Mouse (Mus musculus) midbrain, embryonic 12.5 days (tissue): ENCODE measurements around the gene Nlgn2. TPM values are rescaled to one million over a fixed set of nuclear protein-coding genes. Genes with fewer than 3 reads are reported as not detected.
"Not testable (repeated sequence)": the region's sequence is repeated elsewhere in the genome, so short reads cannot be mapped to it uniquely, and the experiment has no call there.

Experiments used
- ATAC-seq: fragments of 200-750 bp; cut with Nextera tagmentation; 2 replicates; pipeline ENCODE4 v1.8.0; 2017; ENCODE audit warnings: low read depth, moderate TSS enrichment, moderate library complexity; ENCODE audit not compliant: low FRiP score
- H3K27ac ChIP-seq: fragments of 300-500 bp; sonication (generic); replicated peaks from 2 replicates; pipeline ENCODE4 v1.5.1; 2016; ENCODE audit warnings: mild to moderate bottlenecking
- H3K27me3 ChIP-seq: fragments of 300-500 bp; sonication (generic); 2 replicates; pipeline ENCODE4 v1.6.1; 2016; ENCODE audit warnings: mild to moderate bottlenecking
- H3K36me3 ChIP-seq: fragments of 300-500 bp; sonication (generic); 2 replicates; pipeline ENCODE4 v1.6.1; 2016
- H3K4me1 ChIP-seq: fragments of 300-500 bp; sonication (generic); 2 replicates; pipeline ENCODE4 v1.6.1; 2016
- H3K4me2 ChIP-seq: fragments of 300-500 bp; sonication (generic); replicated peaks from 2 replicates; pipeline ENCODE4 v1.6.1; 2016; ENCODE audit warnings: mild to moderate bottlenecking, moderate library complexity
- H3K4me3 ChIP-seq: fragments of 300-500 bp; sonication (generic); 2 replicates; pipeline ENCODE4 v1.5.1; 2016; ENCODE audit warnings: mild to moderate bottlenecking
- H3K9ac ChIP-seq: fragments of 300-500 bp; sonication (generic); replicated peaks from 2 replicates; pipeline ENCODE4 v1.6.1; 2016; ENCODE audit warnings: mild to moderate bottlenecking, moderate library complexity
- H3K9me3 ChIP-seq: fragments of 300-500 bp; sonication (generic); 2 replicates; pipeline ENCODE4 v1.6.1; 2016; ENCODE audit warnings: mild to moderate bottlenecking
- WGBS: fragments of 180-500 bp; shearing (Covaris S2); methylation state at CpG from one replicate; pipeline ENCODE4 v1.1.7; 2016; 5-methylcytosine and 5-hydroxymethylcytosine counted together
- polyA plus RNA-seq: library from polyadenylated mRNA; unstranded; fragments of >200 nt; fragmentation: Nextera tagmentation; extraction: Ambion mirVana; gene quantifications from 2 replicates; pipeline ENCODE4 v1.2.1, GENCODE M21; 2016

The Nlgn2 gene
- polyA plus RNA-seq, 1 experiment from 2014 or later: 14.2 TPM

DNA sequence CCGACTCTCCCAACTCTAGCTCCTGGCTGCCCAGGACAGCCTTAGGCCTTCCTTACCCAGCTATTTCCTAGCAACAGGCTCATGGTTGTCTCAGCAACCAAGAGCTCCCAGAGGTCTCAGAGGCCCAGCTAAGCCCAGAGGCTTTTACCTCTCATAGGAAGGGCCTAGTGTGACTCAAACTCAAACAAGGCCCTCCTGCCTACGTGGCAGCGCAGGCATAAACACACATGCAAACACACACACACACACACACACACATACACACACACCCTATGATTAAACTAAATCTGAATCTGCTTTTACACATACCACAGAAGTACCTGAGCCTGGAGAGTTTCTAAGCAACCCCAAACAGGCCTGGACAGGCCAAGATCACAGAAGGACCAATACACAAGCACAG, 40.8 kb upstream of the Nlgn2 start:
- no peak overlapping the region for H3K4me3 ChIP-seq
- WGBS: 62% methylated on average over 3 of the region's 3 CpGs
- H3K4me2 ChIP-seq: no peak overlapping the region
- H3K9ac ChIP-seq: no peak overlapping the region
- H3K9me3 ChIP-seq: no peaks in the 10 kb centered on the region
- H3K27ac ChIP-seq: no peak overlapping the region
- ATAC-seq: no peak
- no peaks in the 10 kb centered on the region for H3K36me3 ChIP-seq
- peaks cover 29% of the 10 kb centered on the region for H3K4me1 ChIP-seq
- H3K27me3 ChIP-seq: peaks cover 35% of the 10 kb centered on the region

GRCm38 (mm10) chr11:69877878-69878277, 40.3 kb upstream of the Nlgn2 start, which contains the start of gene Tmem95:
Tmem95 (minus strand) TSS chr11:69878018.
- no peak for ATAC-seq
- Histone ChIP-seq H3K4me3 (peak within 1 kb of the TSS; percentile 15; the same call in 1 of the 2 replicates), H3K4me1 (peaks cover 29% of the 10 kb centered on the region), H3K9ac (peak within 1 kb of the TSS; percentile 39; the same call in 1 of the 2 replicates), H3K27me3 (peaks cover 35% of the 10 kb centered on the region), H3K27ac (no peak within 1 kb of the TSS), H3K9me3 (no peaks in the 10 kb centered on the region), H3K4me2 (peak within 1 kb of the TSS; percentile 40), H3K36me3 (no peaks in the 10 kb centered on the region)
- 88% methylated on average over 11 of the region's 11 CpGs for WGBS

- H3K9ac ChIP-seq: peak overlapping the region; percentile 39; the same call in 1 of the 2 replicates
- H3K36me3 ChIP-seq: no peaks in the 10 kb centered on the region
- H3K4me1 ChIP-seq: peaks cover 29% of the 10 kb centered on the region
- peaks cover 27% of the 10 kb centered on the region for H3K27me3 ChIP-seq
- peak overlapping the region; percentile 40 for H3K4me2 ChIP-seq
- ATAC-seq: peak; percentile 36; the same call in 1 of the 2 replicates
- H3K9me3 ChIP-seq: no peaks in the 10 kb centered on the region
- no peak overlapping the region for H3K27ac ChIP-seq
- H3K4me3 ChIP-seq: peak overlapping the region; percentile 15; the same call in 1 of the 2 replicates
- WGBS: 2% methylated on average over 12 of the region's 12 CpGs
Observed at GRCm38 (mm10) chr11:69876867-69877266, 39.3 kb upstream of the Nlgn2 start.

- H3K4me1 ChIP-seq: peaks cover 23% of the 10 kb centered on the region
Observed at GRCm38 (mm10) chr11:69876186-69876585, 38.6 kb upstream of the Nlgn2 start.

GRCm38 (mm10) chr11:69872451-69872850, 34.9 kb upstream of the Nlgn2 start:
- WGBS: 87% methylated on average over 4 of the region's 4 CpGs
- H3K4me3 ChIP-seq: no peak overlapping the region
- H3K36me3 ChIP-seq: no peaks in the 10 kb centered on the region
- no peak overlapping the region for H3K9ac ChIP-seq
- H3K4me1 ChIP-seq: peaks cover 5% of the 10 kb centered on the region
- H3K27ac ChIP-seq: no peak overlapping the region
- ATAC-seq: no peak
- no peaks in the 10 kb centered on the region for H3K27me3 ChIP-seq
- H3K9me3 ChIP-seq: no peaks in the 10 kb centered on the region
- no peak overlapping the region for H3K4me2 ChIP-seq

More at GRCm38 (mm10) chr11:69876186-69876585, 38.6 kb upstream of the Nlgn2 start:
- 74% methylated on average over 7 of the region's 7 CpGs for WGBS
- H3K9ac ChIP-seq: no peak overlapping the region
- H3K27me3 ChIP-seq: peaks cover 21% of the 10 kb centered on the region
- H3K4me2 ChIP-seq: no peak overlapping the region
- no peaks in the 10 kb centered on the region for H3K36me3 ChIP-seq
- no peak for ATAC-seq
- no peak overlapping the region for H3K27ac ChIP-seq
- no peaks in the 10 kb centered on the region for H3K9me3 ChIP-seq
- H3K4me3 ChIP-seq: no peak overlapping the region

- 86% methylated on average over 7 of the region's 7 CpGs for WGBS
- Histone ChIP-seq H3K27me3 (no peaks in the 10 kb centered on the region), H3K4me1 (no peaks in the 10 kb centered on the region), H3K4me2 (no peak overlapping the region), H3K36me3 (no peaks in the 10 kb centered on the region), H3K4me3 (no peak overlapping the region), H3K27ac (no peak overlapping the region), H3K9me3 (no peaks in the 10 kb centered on the region), H3K9ac (no peak overlapping the region)
- ATAC-seq: no peak
Observed at GRCm38 (mm10) chr11:69871822-69872221, 34.2 kb upstream of the Nlgn2 start.

DNA sequence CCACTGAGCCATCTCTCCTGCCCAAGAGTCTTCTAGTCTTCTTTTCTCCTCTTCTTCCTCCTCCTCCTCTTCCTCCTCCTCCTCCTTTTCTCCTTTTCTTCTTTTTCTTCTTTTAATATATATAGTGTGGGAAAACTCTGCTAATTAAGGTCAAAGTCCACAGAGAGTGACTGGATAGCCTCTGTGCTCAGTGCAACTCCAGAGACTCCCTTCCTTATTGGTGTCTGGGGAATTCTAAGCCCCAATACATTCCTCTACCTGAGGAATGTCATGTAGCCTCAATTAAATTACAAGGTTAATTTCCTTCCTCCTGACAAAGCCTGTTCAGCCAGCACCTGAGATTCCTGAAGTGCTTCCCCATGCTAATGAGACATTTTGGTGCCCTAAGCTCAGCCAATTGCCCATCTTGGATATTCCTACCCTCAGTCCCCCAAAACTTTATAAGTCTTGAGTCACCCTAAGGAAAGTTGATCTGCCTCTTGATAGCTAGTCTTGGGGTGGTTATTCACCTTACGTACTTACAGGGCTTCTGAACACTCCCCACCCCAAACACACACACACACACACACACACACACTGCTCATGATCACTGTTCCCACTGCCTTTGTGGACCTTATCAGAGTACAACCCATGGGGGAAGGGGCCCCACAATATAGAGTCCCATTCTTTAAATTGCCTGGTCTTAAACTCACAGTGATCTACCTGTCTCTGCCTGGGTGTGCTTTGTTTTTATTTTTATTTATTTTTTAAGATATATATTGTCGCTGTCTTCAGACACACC, 32.9 kb upstream of the Nlgn2 start:
- ATAC-seq: no peak
- H3K27ac ChIP-seq: no peak overlapping the region
- 90% methylated on average over 2 of the region's 2 CpGs for WGBS

DNA sequence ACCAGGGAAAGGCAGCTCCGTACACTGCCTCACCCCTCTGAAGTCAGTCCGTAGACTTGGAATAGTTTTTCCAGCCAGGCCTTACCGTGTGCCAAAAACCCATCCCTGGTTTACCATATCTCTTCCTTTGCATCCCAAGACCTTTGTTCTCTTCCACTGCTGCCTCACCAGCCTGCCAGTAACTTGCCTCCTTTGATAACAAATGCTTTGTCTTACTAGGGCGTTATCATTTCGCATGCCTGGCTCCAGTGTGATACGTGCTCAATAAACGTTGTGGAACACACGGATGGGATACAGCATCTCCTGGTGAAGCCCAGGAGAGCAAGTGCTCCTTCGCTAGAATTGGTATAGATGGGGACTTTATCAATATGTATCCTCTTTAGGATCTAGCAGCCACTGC, 29.8 kb upstream of the Nlgn2 start:
- no peaks in the 10 kb centered on the region for H3K9me3 ChIP-seq
- WGBS: 75% methylated on average over 9 of the region's 9 CpGs
- no peak overlapping the region for H3K27ac ChIP-seq
- no peak overlapping the region for H3K4me2 ChIP-seq
- no peaks in the 10 kb centered on the region for H3K27me3 ChIP-seq
- no peak overlapping the region for H3K9ac ChIP-seq
- H3K36me3 ChIP-seq: no peaks in the 10 kb centered on the region
- ATAC-seq: no peak
- no peak overlapping the region for H3K4me3 ChIP-seq
- H3K4me1 ChIP-seq: no peaks in the 10 kb centered on the region; the same call in 1 of the 2 replicates

More for the DNA sequence above, 32.9 kb upstream of the Nlgn2 start:
- Histone ChIP-seq H3K9me3 (no peaks in the 10 kb centered on the region), H3K9ac (no peak overlapping the region), H3K36me3 (no peaks in the 10 kb centered on the region), H3K4me2 (no peak overlapping the region), H3K4me1 (no peaks in the 10 kb centered on the region; the same call in 1 of the 2 replicates), H3K27me3 (no peaks in the 10 kb centered on the region), H3K4me3 (no peak overlapping the region)

DNA sequence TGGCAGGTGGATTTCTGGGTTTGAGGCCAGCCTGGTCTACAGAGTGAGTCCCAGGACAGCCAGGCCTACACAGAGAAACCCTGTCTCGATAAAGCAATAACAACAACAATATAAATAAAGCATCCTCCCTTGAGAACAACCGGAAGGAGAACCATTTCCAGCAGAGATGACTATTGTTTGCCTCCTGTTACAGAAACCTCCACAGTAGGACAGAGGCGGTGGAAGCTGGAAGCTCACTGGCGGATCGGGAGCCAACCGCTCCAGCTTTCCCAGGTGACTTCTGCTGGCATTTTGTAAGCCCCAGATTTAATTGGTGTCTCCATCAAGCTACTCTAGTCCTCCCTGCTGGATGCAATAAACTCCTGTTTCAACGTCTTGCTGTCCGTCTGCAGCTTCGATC, 28.0 kb upstream of the Nlgn2 start:
- WGBS: 87% methylated on average over 9 of the region's 9 CpGs
- no peak for ATAC-seq
- H3K36me3 ChIP-seq: no peaks in the 10 kb centered on the region

DNA sequence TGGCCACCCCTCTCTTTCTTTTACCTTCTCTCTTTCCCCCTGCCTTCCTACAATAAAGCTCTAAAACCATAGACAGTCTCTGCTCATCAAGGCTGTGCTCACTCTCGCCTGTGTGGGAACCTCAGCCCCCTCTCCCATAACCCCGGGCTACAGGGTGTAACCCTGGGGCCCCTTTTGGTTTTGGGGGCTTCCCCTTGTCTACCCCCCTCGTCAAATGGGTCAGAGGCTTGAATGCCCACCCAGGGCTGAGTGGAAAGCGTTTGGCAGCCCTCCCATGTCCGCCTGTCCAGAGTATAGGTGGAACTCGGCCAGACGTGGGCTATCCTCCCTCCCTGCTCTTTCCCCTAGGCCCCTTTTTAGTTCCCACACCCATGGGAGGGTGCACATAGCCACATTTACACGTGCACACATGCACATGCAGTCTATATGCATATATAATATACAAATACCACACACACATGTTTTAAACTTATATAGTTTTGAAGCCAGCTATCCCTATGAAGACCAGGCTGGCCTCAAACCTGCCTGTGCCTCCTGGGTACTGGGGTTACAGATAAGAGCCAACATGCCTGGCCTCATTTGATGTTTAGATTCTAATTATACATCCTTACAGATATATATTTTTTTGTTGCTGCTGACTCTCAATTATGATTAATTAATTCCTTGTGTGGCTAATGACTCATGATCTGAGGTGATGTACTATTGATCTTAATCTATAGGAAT, 26.7 kb upstream of the Nlgn2 start:
- H3K9ac ChIP-seq: no peak overlapping the region

More for the DNA sequence above, 28.0 kb upstream of the Nlgn2 start:
- H3K27ac ChIP-seq: no peak overlapping the region
- no peaks in the 10 kb centered on the region for H3K9me3 ChIP-seq
- H3K4me2 ChIP-seq: no peak overlapping the region
- H3K27me3 ChIP-seq: no peaks in the 10 kb centered on the region
- no peak overlapping the region for H3K9ac ChIP-seq
- no peak overlapping the region for H3K4me3 ChIP-seq
- no peaks in the 10 kb centered on the region; the same call in 1 of the 2 replicates for H3K4me1 ChIP-seq

DNA sequence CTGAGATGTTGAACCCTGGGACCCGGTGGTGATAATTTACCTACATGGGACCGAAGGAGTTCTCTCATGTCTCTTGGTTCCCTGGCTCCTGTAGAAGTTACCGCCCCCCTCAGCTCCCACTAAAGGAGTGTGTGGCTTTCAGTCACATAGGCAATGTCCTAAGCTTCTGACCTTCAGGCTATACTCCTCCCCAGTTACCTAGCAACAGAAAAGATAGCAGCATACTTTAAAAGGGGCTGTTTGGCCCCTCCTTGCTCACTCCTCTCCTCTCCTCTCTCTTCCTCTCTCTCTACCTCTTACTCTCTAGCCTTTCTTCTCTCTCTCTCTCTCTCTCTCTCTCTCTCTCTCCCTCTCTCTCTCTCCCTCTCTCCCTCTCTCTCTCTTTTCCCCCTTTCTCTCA, 26.1 kb upstream of the Nlgn2 start:
- 83% methylated on average over 3 of the region's 3 CpGs for WGBS
- H3K4me2 ChIP-seq, H3K27ac ChIP-seq, H3K9ac ChIP-seq, H3K4me1 ChIP-seq, H3K9me3 ChIP-seq, H3K4me3 ChIP-seq, ATAC-seq, H3K36me3 ChIP-seq: not testable (repeated sequence)
- peaks cover 14% of the 10 kb centered on the region for H3K27me3 ChIP-seq

More for the DNA sequence above, 26.7 kb upstream of the Nlgn2 start:
- no peak for ATAC-seq
- Histone ChIP-seq H3K4me3 (no peak overlapping the region), H3K27ac (no peak overlapping the region), H3K4me1 (no peaks in the 10 kb centered on the region; the same call in 1 of the 2 replicates), H3K27me3 (peaks cover 8% of the 10 kb centered on the region), H3K36me3 (no peaks in the 10 kb centered on the region), H3K9me3 (no peaks in the 10 kb centered on the region), H3K4me2 (no peak overlapping the region)
- 59% methylated on average over 8 of the region's 8 CpGs for WGBS
